Mouse (Mus musculus): Measurements from ENCODE around the gene Macrod2. TPM values are rescaled to one million over a fixed set of nuclear protein-coding genes. Genes with fewer than 3 reads are reported as not detected.
A peak's percentile ranks its signal among the peaks of the same experiment; 100 is the strongest.

The Macrod2 gene
- total and polyA plus RNA-seq, 2 experiments: 2.0 to 3.3 TPM

DNA sequence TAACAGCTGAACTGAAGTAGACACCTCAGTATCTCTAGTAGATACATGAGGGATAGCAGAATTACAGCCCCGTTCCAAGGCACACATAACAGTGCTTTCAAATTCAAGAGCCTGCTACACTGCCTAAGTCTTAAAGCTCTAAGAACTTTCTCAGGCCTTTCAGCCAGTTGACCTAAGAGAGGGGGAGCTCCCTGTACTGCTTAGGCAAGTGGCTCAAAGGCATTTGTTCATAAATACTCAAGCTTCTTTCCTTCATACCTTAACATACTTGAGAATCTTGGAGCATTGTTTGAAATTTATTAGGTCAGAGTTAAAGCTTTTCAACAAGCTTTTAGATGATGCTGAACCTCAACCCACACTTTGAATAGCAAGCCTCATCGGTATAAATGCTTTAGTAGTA lies 363.8 kb downstream of the Macrod2 start:
- TF ChIP-seq POLR2A (IDR thresholded peaks at IDR 0.05; ENCODE audit: extremely low read depth, insufficient read depth, low read length) (no peak), CTCF (IDR thresholded peaks at IDR 0.05; ENCODE audit: low read depth, low read length) (no peak)
- Histone ChIP-seq H3K4me3 (ENCODE audit: insufficient read depth, low read depth, low read length) (no peak overlapping the region), H3K9ac (ENCODE audit: low read depth, low read length) (no peak overlapping the region), H3K36me3 (ENCODE audit: control insufficient read depth, insufficient read depth, low read length) (no peaks in the 10 kb centered on the region), H3K27ac (replicated peaks; ENCODE audit: insufficient read depth, low read depth, low read length) (no peak overlapping the region), H3K27me3 (ENCODE audit: control insufficient read depth, insufficient read depth, low read length) (peaks cover 3% of the 10 kb centered on the region; the same call in 1 of the 2 replicates), H3K4me1 (ENCODE audit: control insufficient read depth, insufficient read depth, low read length) (peaks cover 2% of the 10 kb centered on the region; the same call in 1 of the 2 replicates), H3K79me2 (ENCODE audit: control insufficient read depth, insufficient read depth, low read length) (no peaks in the 10 kb centered on the region)
- WGBS: 87% methylated on average over 2 of the region's 2 CpGs
- DNase-seq (ENCODE audit: extremely low read depth, low read depth, low spot score): no peak

DNA sequence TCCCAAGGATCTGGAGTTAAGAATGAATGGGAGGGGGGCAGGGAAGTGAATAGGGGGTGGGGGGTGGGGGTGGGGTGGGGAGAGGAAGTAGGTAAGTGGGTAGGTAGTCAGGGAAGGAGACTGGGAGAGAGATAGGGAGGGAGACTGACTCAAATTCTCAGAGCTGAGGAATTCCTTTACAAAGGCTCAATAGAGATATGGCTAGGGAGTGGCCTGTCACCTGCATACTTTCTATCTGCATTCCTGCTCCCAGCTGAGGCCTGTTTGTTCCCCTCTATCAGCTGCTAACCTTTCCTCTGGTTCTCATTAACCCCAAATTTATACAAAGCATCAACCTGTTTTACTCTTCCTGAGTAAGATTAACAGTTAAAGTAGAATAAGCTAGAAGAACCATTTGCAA lies 364.6 kb downstream of the Macrod2 start:
- no peak overlapping the region for H3K4me3 ChIP-seq (ENCODE audit: insufficient read depth, low read depth, low read length)
- DNase-seq (ENCODE audit: extremely low read depth, low read depth, low spot score): no peak
- no peak for TF ChIP-seq POLR2A (IDR thresholded peaks at IDR 0.05; ENCODE audit: extremely low read depth, insufficient read depth, low read length)
- no peak for TF ChIP-seq CTCF (IDR thresholded peaks at IDR 0.05; ENCODE audit: low read depth, low read length)
- no peak overlapping the region for H3K9ac ChIP-seq (ENCODE audit: low read depth, low read length)
- no peaks in the 10 kb centered on the region for H3K36me3 ChIP-seq (ENCODE audit: control insufficient read depth, insufficient read depth, low read length)
- H3K27me3 ChIP-seq (ENCODE audit: control insufficient read depth, insufficient read depth, low read length): peaks cover 3% of the 10 kb centered on the region; the same call in 1 of the 2 replicates
- no peaks in the 10 kb centered on the region for H3K79me2 ChIP-seq (ENCODE audit: control insufficient read depth, insufficient read depth, low read length)
- peaks cover 2% of the 10 kb centered on the region; the same call in 1 of the 2 replicates for H3K4me1 ChIP-seq (ENCODE audit: control insufficient read depth, insufficient read depth, low read length)
- H3K27ac ChIP-seq (replicated peaks; ENCODE audit: insufficient read depth, low read depth, low read length): no peak overlapping the region

DNA sequence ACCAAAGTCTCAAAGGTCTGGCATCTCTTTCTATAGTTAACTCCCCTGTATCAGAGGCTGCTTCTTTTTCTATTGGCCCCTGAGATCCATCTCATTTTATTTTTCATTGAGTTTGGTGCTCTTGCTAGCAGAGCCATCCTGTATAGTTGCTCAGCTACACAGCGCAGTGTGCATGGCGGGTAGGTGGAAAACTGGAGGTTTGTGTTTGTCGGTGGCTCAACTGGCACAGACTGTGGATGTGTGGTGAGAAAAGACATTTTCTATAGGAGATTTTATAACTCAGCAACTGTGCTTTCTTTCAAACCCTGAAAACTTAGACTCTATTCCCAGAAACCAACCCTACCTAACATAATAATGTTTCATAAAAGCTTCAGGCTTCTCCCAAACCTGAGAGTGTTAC lies 365.0 kb downstream of the Macrod2 start:
- WGBS: 98% methylated on average over 3 of the region's 3 CpGs
- H3K27me3 ChIP-seq (ENCODE audit: control insufficient read depth, insufficient read depth, low read length): peaks cover 3% of the 10 kb centered on the region; the same call in 1 of the 2 replicates
- H3K27ac ChIP-seq (replicated peaks; ENCODE audit: insufficient read depth, low read depth, low read length): no peak overlapping the region
- H3K79me2 ChIP-seq (ENCODE audit: control insufficient read depth, insufficient read depth, low read length): no peaks in the 10 kb centered on the region
- no peak for DNase-seq (ENCODE audit: extremely low read depth, low read depth, low spot score)
- H3K4me1 ChIP-seq (ENCODE audit: control insufficient read depth, insufficient read depth, low read length): peaks cover 2% of the 10 kb centered on the region; the same call in 1 of the 2 replicates
- TF ChIP-seq CTCF (IDR thresholded peaks at IDR 0.05; ENCODE audit: low read depth, low read length): no peak
- TF ChIP-seq POLR2A (IDR thresholded peaks at IDR 0.05; ENCODE audit: extremely low read depth, insufficient read depth, low read length): no peak
- H3K4me3 ChIP-seq (ENCODE audit: insufficient read depth, low read depth, low read length): no peak overlapping the region
- no peaks in the 10 kb centered on the region for H3K36me3 ChIP-seq (ENCODE audit: control insufficient read depth, insufficient read depth, low read length)
- no peak overlapping the region for H3K9ac ChIP-seq (ENCODE audit: low read depth, low read length)

DNA sequence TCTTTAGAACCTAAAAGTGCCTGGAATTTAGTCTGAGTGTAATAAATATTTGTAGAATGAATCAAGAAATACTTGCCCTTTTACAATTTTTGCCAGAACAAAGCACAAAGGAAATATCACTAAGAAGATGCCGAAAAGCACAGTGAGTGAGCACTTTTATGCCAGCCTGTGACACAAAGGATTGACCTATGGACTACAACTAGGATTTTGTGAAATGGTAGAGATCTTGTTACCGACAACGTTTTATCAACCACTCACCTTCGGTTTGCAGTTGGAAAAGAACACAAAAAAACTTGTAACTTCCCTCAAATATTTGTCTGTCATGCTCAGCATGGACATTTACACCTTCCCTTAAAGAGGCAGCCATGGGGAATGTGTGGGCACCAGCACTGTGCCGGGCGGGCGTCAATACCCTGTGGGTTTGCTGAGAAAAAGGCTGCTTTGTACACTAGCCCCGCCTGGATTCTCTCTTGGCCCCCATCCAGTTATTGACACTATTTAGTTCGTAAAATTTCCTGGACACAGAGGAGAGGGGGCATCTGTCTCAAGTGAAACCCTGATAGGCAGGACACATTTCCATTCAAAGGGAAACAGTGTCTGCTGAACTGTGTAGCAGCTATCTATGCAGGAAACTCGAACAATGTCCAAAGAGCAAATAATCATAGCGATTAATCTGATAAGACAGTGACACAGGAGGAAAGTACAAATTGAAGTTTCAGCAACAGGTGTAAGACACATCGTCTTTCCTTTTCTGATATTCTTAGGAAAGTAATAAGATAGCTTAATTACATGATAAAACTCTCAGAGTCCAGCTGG lies 368.2 kb downstream of the Macrod2 start:
- no peaks in the 10 kb centered on the region for H3K79me2 ChIP-seq (ENCODE audit: control insufficient read depth, insufficient read depth, low read length)
- no peak overlapping the region for H3K27ac ChIP-seq (replicated peaks; ENCODE audit: insufficient read depth, low read depth, low read length)
- peaks cover 3% of the 10 kb centered on the region; the same call in 1 of the 2 replicates for H3K27me3 ChIP-seq (ENCODE audit: control insufficient read depth, insufficient read depth, low read length)
- no peak overlapping the region for H3K9ac ChIP-seq (ENCODE audit: low read depth, low read length)
- peak overlapping the region; percentile 41; the same call in 1 of the 2 replicates for H3K4me3 ChIP-seq (ENCODE audit: insufficient read depth, low read depth, low read length)
- peaks cover 2% of the 10 kb centered on the region; the same call in 1 of the 2 replicates for H3K4me1 ChIP-seq (ENCODE audit: control insufficient read depth, insufficient read depth, low read length)
- TF ChIP-seq POLR2A (IDR thresholded peaks at IDR 0.05; ENCODE audit: extremely low read depth, insufficient read depth, low read length) (no peak), CTCF (IDR thresholded peaks at IDR 0.05; ENCODE audit: low read depth, low read length) (no peak)
- no peaks in the 10 kb centered on the region for H3K36me3 ChIP-seq (ENCODE audit: control insufficient read depth, insufficient read depth, low read length)
- WGBS: 11% methylated on average over 12 of the region's 12 CpGs
- peak; percentile 85 for DNase-seq (ENCODE audit: extremely low read depth, low read depth, low spot score)

DNA sequence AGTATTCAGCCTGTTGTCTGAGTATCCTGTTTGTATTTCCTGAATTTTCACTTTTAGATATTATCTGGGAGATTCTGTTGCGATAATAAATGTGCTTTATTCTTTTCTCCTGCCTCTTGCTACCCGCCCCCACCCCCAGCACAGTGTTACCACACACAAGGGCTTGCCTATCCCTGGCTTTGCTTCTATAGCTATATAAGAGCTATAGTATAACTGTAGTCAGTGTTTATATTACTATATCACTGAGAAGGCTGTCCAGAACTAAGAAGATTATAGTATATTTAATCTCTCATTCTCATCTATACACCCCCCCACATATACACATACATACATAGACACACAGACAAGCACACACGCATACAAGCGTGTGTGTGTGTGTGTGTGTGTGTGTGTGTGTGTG lies 374.4 kb downstream of the Macrod2 start:
- WGBS: 94% methylated on average over 4 of the region's 4 CpGs
- no peaks in the 10 kb centered on the region for H3K79me2 ChIP-seq (ENCODE audit: control insufficient read depth, insufficient read depth, low read length)
- H3K4me1 ChIP-seq (ENCODE audit: control insufficient read depth, insufficient read depth, low read length): peaks cover 12% of the 10 kb centered on the region
- no peak overlapping the region for H3K9ac ChIP-seq (ENCODE audit: low read depth, low read length)
- DNase-seq (ENCODE audit: extremely low read depth, low read depth, low spot score): no peak
- no peaks in the 10 kb centered on the region; the same call in 1 of the 2 replicates for H3K27me3 ChIP-seq (ENCODE audit: control insufficient read depth, insufficient read depth, low read length)
- no peak for TF ChIP-seq POLR2A (IDR thresholded peaks at IDR 0.05; ENCODE audit: extremely low read depth, insufficient read depth, low read length)
- no peak for TF ChIP-seq CTCF (IDR thresholded peaks at IDR 0.05; ENCODE audit: low read depth, low read length)
- no peak overlapping the region for H3K27ac ChIP-seq (replicated peaks; ENCODE audit: insufficient read depth, low read depth, low read length)
- no peak overlapping the region for H3K4me3 ChIP-seq (ENCODE audit: insufficient read depth, low read depth, low read length)
- H3K36me3 ChIP-seq (ENCODE audit: control insufficient read depth, insufficient read depth, low read length): no peaks in the 10 kb centered on the region

DNA sequence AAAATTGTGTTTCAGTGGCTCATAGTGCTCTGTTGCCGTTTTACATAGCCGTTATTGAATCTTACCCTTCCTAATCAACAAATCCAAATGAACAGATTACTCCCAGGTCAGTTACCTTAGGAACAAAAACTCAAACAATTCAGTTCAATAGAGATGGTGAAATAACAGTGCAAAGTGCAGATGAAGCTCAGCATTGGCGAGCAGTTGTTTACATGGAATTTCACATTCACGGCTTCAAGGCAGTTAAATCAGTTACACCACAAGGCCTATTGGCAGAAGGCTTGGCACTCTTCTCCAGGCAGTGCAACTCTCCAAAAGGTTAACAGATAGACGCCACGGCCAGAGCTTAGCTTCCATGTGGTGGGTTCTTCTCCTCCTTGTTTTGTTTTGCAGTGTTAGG lies 377.7 kb downstream of the Macrod2 start:
- no peaks in the 10 kb centered on the region for H3K79me2 ChIP-seq (ENCODE audit: control insufficient read depth, insufficient read depth, low read length)
- no peaks in the 10 kb centered on the region; the same call in 1 of the 2 replicates for H3K27me3 ChIP-seq (ENCODE audit: control insufficient read depth, insufficient read depth, low read length)
- DNase-seq (ENCODE audit: extremely low read depth, low read depth, low spot score): peak; percentile 100
- TF ChIP-seq CTCF (IDR thresholded peaks at IDR 0.05; ENCODE audit: low read depth, low read length) (no peak), POLR2A (IDR thresholded peaks at IDR 0.05; ENCODE audit: extremely low read depth, insufficient read depth, low read length) (no peak)
- H3K4me3 ChIP-seq (ENCODE audit: insufficient read depth, low read depth, low read length): no peak overlapping the region
- peaks cover 17% of the 10 kb centered on the region for H3K4me1 ChIP-seq (ENCODE audit: control insufficient read depth, insufficient read depth, low read length)
- no peak overlapping the region for H3K9ac ChIP-seq (ENCODE audit: low read depth, low read length)
- no peak overlapping the region for H3K27ac ChIP-seq (replicated peaks; ENCODE audit: insufficient read depth, low read depth, low read length)
- WGBS: 31% methylated on average over 6 of the region's 6 CpGs
- no peaks in the 10 kb centered on the region for H3K36me3 ChIP-seq (ENCODE audit: control insufficient read depth, insufficient read depth, low read length)
